Mouse (Mus musculus): Measurements from ENCODE around the gene Camkk2.

Camkk2 gene

DNA sequence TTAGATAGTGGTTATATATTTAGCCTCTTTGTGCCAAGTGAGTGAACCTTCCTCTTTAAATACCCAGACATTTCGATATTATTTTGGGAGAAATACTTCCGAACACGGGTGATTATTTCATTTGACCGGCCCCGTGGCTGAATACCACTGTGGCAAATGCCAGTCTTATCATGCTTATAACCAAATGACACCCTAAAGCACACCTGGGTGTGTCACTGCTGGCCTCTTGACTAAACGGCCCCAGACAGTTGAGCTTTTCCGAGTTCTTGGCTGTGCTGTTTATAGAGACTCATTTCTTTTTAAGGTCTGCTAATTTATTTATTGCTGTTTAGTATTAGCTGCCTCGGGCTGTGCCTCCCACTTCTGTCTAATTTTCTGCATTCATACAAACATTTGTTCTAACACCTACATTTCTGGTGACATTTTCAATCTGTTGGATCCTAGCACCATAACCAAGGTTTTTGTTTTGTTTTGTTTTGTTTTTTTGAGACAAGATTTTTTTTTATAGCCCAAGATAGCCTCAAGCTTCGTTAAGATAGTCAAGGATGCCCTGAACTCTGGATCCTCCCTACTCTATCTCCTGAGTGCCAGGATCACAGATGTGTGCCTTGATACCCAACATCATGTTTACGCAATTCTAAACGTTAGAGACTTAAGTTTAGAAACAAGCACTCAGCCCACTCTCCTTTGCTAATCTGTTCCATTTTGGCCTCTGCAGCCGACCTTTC is 78.9 kb downstream of the Camkk2 start:
- no peak for DNase-seq (ENCODE audit: low read depth, low spot score)

- no peak for DNase-seq (ENCODE audit: low read depth, low spot score)
These were observed 80.5 kb downstream of the Camkk2 start for GRCm38 (mm10) chr5:122698701-122699060.

DNA sequence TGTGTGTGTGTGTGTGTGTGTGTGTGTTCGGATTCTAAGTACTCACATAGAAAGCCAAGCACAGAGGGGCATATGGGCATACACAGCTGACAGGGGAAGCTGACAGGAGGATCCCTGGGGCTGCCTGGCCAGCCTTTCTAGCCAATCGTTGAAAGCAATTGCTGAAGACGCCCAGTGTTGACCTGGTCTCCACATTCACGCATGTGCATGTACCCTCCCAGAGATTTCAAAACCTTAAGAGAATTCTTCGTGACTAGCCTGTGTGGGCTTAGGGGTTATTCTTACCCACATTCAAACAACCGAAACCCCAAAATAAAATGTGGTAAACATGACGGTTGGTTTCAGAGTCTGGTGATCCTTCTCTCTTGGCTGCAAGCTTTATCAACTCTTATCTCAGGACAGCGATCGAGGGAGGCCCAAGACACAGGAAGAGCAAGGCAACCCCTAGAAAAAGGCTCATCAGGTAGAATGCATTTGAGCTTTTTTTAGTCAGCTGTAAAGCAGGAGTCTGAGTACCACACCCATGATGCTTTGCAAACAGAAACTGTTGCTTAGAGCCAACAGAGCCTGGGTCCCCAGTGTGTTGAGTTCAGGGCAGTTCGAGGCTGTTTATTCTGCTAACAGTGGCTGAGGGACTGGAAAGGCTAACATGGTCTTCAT is 81.0 kb downstream of the Camkk2 start:
- DNase-seq (ENCODE audit: low read depth, low spot score) = no peak

GRCm38 (mm10) chr5:122695516-122695915 is 83.7 kb downstream of the Camkk2 start:
- no peak for DNase-seq (ENCODE audit: low read depth, low spot score)

DNA sequence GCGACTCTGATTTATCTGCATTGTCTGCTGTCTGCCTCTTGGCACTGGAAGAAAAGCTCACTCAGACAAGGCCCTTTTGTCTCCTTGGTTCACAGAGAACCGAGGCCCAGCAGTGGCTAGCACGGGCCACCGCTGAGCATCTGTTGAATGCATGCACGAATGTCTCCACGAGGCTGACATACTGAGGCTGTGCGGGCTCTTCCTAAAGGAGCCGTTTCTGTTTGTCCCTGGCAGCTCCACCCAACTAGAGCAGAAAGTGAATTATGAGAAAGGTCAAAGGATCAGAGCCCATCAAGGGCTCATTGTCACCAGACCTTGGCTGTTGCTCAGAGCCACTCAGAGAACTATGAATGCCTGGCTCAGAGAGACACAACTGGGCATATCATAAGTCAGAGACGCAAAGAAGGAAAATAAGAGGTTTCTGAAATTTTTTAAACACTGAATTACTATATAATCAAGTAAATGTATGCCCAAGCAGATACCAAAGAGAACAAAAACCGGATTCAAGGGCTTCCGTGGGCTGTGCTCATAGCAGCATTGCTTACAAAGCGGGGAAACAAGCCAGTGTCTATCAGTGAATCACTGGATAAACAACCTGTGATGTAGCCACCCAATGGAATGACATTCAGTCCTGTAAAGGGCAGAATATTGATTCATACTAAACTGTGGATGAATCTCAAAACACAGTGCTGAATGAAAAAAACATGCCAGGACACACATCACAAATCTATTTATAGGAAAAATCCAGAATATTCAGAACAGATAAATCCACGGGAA is 85.6 kb downstream of the Camkk2 start:
- peak; percentile 81 for DNase-seq (ENCODE audit: low read depth, low spot score)

- no peak for DNase-seq (ENCODE audit: low read depth, low spot score)
These were observed 88.7 kb downstream of the Camkk2 start for GRCm38 (mm10) chr5:122690486-122690885.

- DNase-seq (ENCODE audit: low read depth, low spot score) = no peak
These were observed 90.1 kb downstream of the Camkk2 start for GRCm38 (mm10) chr5:122689153-122689552.

DNA sequence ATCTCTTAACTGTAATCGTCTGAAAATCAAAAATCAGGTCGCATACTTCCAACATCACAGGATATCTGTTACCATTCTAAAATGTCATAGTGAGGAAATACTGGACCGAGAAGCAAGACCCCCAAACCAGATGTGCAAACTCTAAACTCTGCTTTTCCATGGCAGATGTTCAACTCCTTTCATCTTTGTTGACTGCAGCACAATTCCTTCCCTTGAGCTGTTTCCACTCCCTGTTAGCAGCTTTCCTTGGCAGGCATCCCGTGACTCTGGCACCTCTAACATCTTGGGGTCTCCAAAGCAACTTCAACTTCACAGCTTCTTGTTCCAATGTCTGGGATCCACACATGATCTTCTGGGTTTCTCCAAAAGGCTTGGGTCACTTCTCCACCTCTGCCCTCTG is 91.8 kb downstream of the Camkk2 start:
- no peak for DNase-seq (ENCODE audit: low read depth, low spot score)

GRCm38 (mm10) chr5:122683926-122684325 is 95.3 kb downstream of the Camkk2 start:
- no peak for DNase-seq (ENCODE audit: low read depth, low spot score)

- DNase-seq (ENCODE audit: low read depth, low spot score) = no peak
These were observed 97.9 kb downstream of the Camkk2 start for GRCm38 (mm10) chr5:122681276-122681675.

All from telencephalon, adult 2 months (tissue).